Mouse (Mus musculus): ENCODE measurements around the gene Ctnna3. TPM values are rescaled to one million over a fixed set of nuclear protein-coding genes. Genes with fewer than 3 reads are reported as not detected.
"Not testable (repeated sequence)": the region's sequence is repeated elsewhere in the genome, so short reads cannot be mapped to it uniquely, and the experiment has no call there.

Gene Ctnna3
- total RNA-seq, 2 experiments from 2014 or later, result 4.0 to 4.4 TPM

GRCm38 (mm10) chr10:64135481-64135880 lies 705.6 kb downstream of the Ctnna3 start:
- no peak for DNase-seq (ENCODE audit: low spot score in 2 of 2)

GRCm38 (mm10) chr10:64146511-64146910 lies 716.6 kb downstream of the Ctnna3 start:
- no peak for DNase-seq (ENCODE audit: low spot score in 2 of 2)

- no peak for DNase-seq (ENCODE audit: low spot score in 2 of 2)
Measured at GRCm38 (mm10) chr10:64181696-64182095, 751.8 kb downstream of the Ctnna3 start.

- DNase-seq (ENCODE audit: low spot score in 2 of 2), result no peak
Measured at GRCm38 (mm10) chr10:64182731-64183130, 752.8 kb downstream of the Ctnna3 start.

- DNase-seq (ENCODE audit: low spot score in 2 of 2), result no peak
Measured at GRCm38 (mm10) chr10:64188046-64188445, 758.1 kb downstream of the Ctnna3 start.

- DNase-seq (ENCODE audit: low spot score in 2 of 2), result no peak
Measured at GRCm38 (mm10) chr10:64197584-64197983, 767.7 kb downstream of the Ctnna3 start.

GRCm38 (mm10) chr10:64215632-64216031 lies 785.7 kb downstream of the Ctnna3 start:
- no peak for DNase-seq (ENCODE audit: low spot score in 2 of 2)

- DNase-seq (ENCODE audit: low spot score in 2 of 2), result no peak
Measured at GRCm38 (mm10) chr10:64223023-64223422, 793.1 kb downstream of the Ctnna3 start.

GRCm38 (mm10) chr10:64224007-64224406 lies 794.1 kb downstream of the Ctnna3 start:
- DNase-seq (ENCODE audit: low spot score in 2 of 2), result no peak

- no peak for DNase-seq (ENCODE audit: low spot score in 2 of 2)
Measured at GRCm38 (mm10) chr10:64224424-64224823, 794.5 kb downstream of the Ctnna3 start.

GRCm38 (mm10) chr10:64225826-64226225 lies 795.9 kb downstream of the Ctnna3 start:
- DNase-seq (ENCODE audit: low spot score in 2 of 2), result not testable (repeated sequence)

- DNase-seq (ENCODE audit: low spot score in 2 of 2), result no peak
Measured at GRCm38 (mm10) chr10:64243421-64243820, 813.5 kb downstream of the Ctnna3 start.

GRCm38 (mm10) chr10:64268156-64268555 lies 838.3 kb downstream of the Ctnna3 start:
- no peak for DNase-seq (ENCODE audit: low spot score in 2 of 2)

GRCm38 (mm10) chr10:64275143-64275542 lies 845.2 kb downstream of the Ctnna3 start:
- no peak for DNase-seq (ENCODE audit: low spot score in 2 of 2)

GRCm38 (mm10) chr10:64278836-64279235 lies 848.9 kb downstream of the Ctnna3 start:
- no peak for DNase-seq (ENCODE audit: low spot score in 2 of 2)

- DNase-seq (ENCODE audit: low spot score in 2 of 2), result no peak
Measured at GRCm38 (mm10) chr10:64305802-64306201, 875.9 kb downstream of the Ctnna3 start.

GRCm38 (mm10) chr10:64311622-64312292 lies 881.9 kb downstream of the Ctnna3 start:
- DNase-seq (ENCODE audit: low spot score in 2 of 2), result no peak

GRCm38 (mm10) chr10:64320332-64320731 lies 890.4 kb downstream of the Ctnna3 start:
- no peak for DNase-seq (ENCODE audit: low spot score in 2 of 2)

- DNase-seq (ENCODE audit: low spot score in 2 of 2), result no peak
Measured at GRCm38 (mm10) chr10:64342702-64343379, 912.9 kb downstream of the Ctnna3 start.

GRCm38 (mm10) chr10:64373288-64373687 lies 943.4 kb downstream of the Ctnna3 start:
- DNase-seq (ENCODE audit: low spot score in 2 of 2), result no peak

GRCm38 (mm10) chr10:64377751-64378150 lies 947.9 kb downstream of the Ctnna3 start:
- DNase-seq (ENCODE audit: low spot score in 2 of 2), result no peak

GRCm38 (mm10) chr10:64396579-64396978 lies 966.7 kb downstream of the Ctnna3 start:
- DNase-seq (ENCODE audit: low spot score in 2 of 2), result no peak

- DNase-seq (ENCODE audit: low spot score in 2 of 2), result not testable (repeated sequence)
Measured at GRCm38 (mm10) chr10:64418396-64418795, 988.5 kb downstream of the Ctnna3 start.
